Mouse (Mus musculus) myocyte (in vitro differentiated cells): Measurements from ENCODE around the gene Nup188. TPM values are rescaled to one million over a fixed set of nuclear protein-coding genes. Genes with fewer than 3 reads are reported as not detected.

ENCODE experiments used
- H3K27me3 ChIP-seq: one replicate; pipeline ENCODE4 v1.6.1; 2011; ENCODE audit not compliant: control insufficient read depth, insufficient read depth, insufficient read length
- H3K36me3 ChIP-seq: one replicate; pipeline ENCODE4 v1.6.1; 2011; ENCODE audit not compliant: control insufficient read depth, insufficient read depth
- H3K4me2 ChIP-seq: one replicate; pipeline ENCODE4 v1.6.1; 2011; ENCODE audit warnings: low read depth, control low read depth
- H3K4me3 ChIP-seq: one replicate; pipeline ENCODE4 v1.5.1; 2011; ENCODE audit warnings: mild to moderate bottlenecking, control low read depth, moderate library complexity
- H3K79me2 ChIP-seq: one replicate; pipeline ENCODE4 v1.6.1; 2011; ENCODE audit not compliant: control insufficient read depth, insufficient read depth
- H3ac ChIP-seq: one replicate; pipeline ENCODE4 v1.6.1; 2011; ENCODE audit not compliant: control insufficient read depth, insufficient read length
- CEBPB ChIP-seq: IDR thresholded peaks from 2 replicates; pipeline ENCODE4 v1.6.1; 2011; ENCODE audit warnings: mild to moderate bottlenecking, moderate library complexity; ENCODE audit not compliant: poor library complexity, insufficient read depth, severe bottlenecking
- E2F4 ChIP-seq: IDR thresholded peaks from one replicate; pipeline ENCODE4 v1.6.1; 2011; ENCODE audit warnings: mild to moderate bottlenecking, control low read depth, moderate library complexity; ENCODE audit not compliant: insufficient read depth
- MAX ChIP-seq: IDR thresholded peaks from one replicate; pipeline ENCODE4 v1.6.1; 2011; ENCODE audit warnings: low read depth, mild to moderate bottlenecking, control low read depth
- MYOD1 ChIP-seq, 3 experiments: IDR thresholded peaks; one replicate each; pipeline ENCODE4 v1.6.1; 2011; ENCODE audit warnings: control low read depth in 2 of 3, low read depth in 2 of 3, mild to moderate bottlenecking in 2 of 3, moderate library complexity in 1 of 3; ENCODE audit not compliant: insufficient read length in 2 of 3, control insufficient read depth in 1 of 3
- MYOG ChIP-seq, 3 experiments: IDR thresholded peaks; one replicate each; pipeline ENCODE4 v1.6.1; 2011; ENCODE audit warnings: control low read depth in 2 of 3, low read depth in 2 of 3, mild to moderate bottlenecking in 2 of 3; ENCODE audit not compliant: insufficient read length in 2 of 3, control insufficient read depth in 1 of 3, insufficient read depth in 1 of 3
- POLR2A ChIP-seq: IDR thresholded peaks from one replicate; pipeline ENCODE4 v1.6.1; 2011; ENCODE audit warnings: low read depth, mild to moderate bottlenecking, control low read depth, moderate library complexity; ENCODE audit not compliant: insufficient read length
- POLR2AphosphoS2 ChIP-seq: IDR thresholded peaks from one replicate; pipeline ENCODE4 v1.6.1; 2011; ENCODE audit warnings: low read depth, control low read depth; ENCODE audit not compliant: insufficient read length
- REST ChIP-seq: IDR thresholded peaks from one replicate; pipeline ENCODE4 v1.6.1; 2011; ENCODE audit warnings: mild to moderate bottlenecking, control low read depth, moderate library complexity; ENCODE audit not compliant: insufficient read depth, insufficient read length
- SRF ChIP-seq: IDR thresholded peaks from one replicate; pipeline ENCODE4 v1.6.1; 2011; ENCODE audit warnings: low read depth; ENCODE audit not compliant: control insufficient read depth, insufficient read length
- TCF12 ChIP-seq: IDR thresholded peaks from one replicate; pipeline ENCODE4 v1.6.1; 2011; ENCODE audit warnings: mild to moderate bottlenecking, control low read depth; ENCODE audit not compliant: poor library complexity, insufficient read depth, severe bottlenecking
- TCF3 ChIP-seq: IDR thresholded peaks from one replicate; pipeline ENCODE4 v1.6.1; 2011; ENCODE audit warnings: low read depth, control low read depth; ENCODE audit not compliant: insufficient read length
- USF1 ChIP-seq: IDR thresholded peaks from one replicate; pipeline ENCODE4 v1.6.1; 2011; ENCODE audit warnings: low read depth, mild to moderate bottlenecking, control low read depth, moderate library complexity
- polyA plus RNA-seq: library from polyadenylated mRNA; unstranded; fragments of >200 nt; fragmentation: generic; extraction: Trizol; gene quantifications from one replicate; pipeline ENCODE4 v1.2.1, GENCODE M21; 2012; ENCODE audit warnings: missing spikeins

Nup188 gene
- polyA plus RNA-seq, 1 experiment, result 54.0 TPM

DNA sequence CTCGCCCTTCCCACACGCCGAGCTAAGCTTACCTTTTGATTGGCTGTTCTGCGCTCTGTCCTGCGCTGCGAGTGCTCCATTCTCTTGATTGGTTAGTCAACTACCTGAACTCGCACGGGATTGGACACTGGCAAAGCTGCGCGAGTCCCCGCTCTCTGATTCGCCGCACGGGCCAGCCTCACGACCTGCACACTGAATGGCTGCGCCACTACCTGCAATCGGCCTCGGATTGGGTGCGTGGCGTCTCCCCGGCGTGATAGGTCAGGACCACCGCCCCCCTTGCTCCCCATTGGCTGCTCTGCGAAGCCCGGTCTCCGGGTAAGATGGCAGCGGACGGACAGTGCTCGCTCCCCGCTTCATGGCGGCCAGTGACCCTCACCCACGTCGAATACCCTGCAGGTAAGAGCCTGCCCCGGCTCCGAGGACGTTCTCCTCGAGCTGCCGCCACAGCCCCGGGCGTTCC, 105.9 kb downstream of the Nup188 start, which contains the start of gene Dolpp1:
Gene Dolpp1, plus strand, starts transcription at position 141 of the 463 bp plus-strand sequence.
- H3K4me3 ChIP-seq, result peak within 1 kb of the TSS; percentile 55

DNA sequence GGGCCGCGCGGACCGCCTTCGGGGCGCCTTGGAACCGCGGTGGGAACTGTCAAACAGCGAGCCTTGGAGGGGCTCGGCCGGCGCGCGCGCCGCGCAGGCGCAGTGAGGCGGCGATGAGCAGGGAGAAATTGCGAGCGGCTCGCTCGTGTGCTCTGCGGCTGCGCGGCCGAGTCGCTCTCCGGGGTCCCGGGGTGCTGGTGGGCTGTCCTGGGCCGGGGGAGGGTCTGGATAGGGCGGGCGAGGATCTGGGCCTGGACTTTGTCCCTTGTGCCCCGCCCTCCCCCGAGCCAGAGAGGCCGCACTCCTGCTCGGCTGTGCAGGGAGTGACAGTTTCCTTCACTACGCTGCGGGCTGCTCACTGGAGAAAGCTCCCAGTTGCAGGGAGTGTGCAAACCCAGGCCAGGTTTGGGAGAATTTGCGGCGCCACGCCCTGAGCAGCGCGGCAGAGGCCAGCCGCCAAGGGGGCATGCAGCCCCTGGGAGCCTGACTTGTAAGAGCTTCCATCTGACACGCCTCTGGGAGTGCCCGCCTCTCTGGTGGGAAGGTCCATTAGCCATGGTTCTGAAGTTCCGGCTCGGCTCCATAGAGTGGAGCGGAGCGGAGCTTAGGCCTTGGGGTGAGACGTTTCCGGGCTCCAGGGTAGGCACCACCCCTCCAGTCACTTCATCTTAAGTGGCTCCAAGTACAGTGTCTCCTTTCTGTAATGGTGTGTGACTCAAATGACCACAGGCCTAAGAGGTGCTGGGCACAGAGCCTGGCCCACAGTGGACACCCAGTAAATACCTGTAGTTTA, 106.6 kb downstream of the Nup188 start:
- Histone ChIP-seq H3K36me3 (no peaks in the 10 kb centered on the region), H3K4me3 (peak overlapping the region; percentile 55), H3K79me2 (peaks cover 4% of the 10 kb centered on the region), H3K27me3 (no peaks in the 10 kb centered on the region), H3ac (peak overlapping the region; percentile 45), H3K4me2 (peak overlapping the region; percentile 93)
- TF ChIP-seq MAX, result no peak
- no peak for TF ChIP-seq SRF
- no peak for TF ChIP-seq E2F4
- peak; percentile 36 for TF ChIP-seq POLR2A
- no peak for TF ChIP-seq TCF12

More for the DNA sequence above, 105.9 kb downstream of the Nup188 start, which contains the start of gene Dolpp1:
- H3K36me3 ChIP-seq, result no peaks in the 10 kb centered on the region
- peak within 1 kb of the TSS; percentile 93 for H3K4me2 ChIP-seq
- TF ChIP-seq POLR2A (peak; percentile 58), TCF3 (no peak)
- H3K79me2 ChIP-seq, result peaks cover 4% of the 10 kb centered on the region
- H3ac ChIP-seq, result peak within 1 kb of the TSS; percentile 45
- H3K27me3 ChIP-seq, result no peaks in the 10 kb centered on the region

DNA sequence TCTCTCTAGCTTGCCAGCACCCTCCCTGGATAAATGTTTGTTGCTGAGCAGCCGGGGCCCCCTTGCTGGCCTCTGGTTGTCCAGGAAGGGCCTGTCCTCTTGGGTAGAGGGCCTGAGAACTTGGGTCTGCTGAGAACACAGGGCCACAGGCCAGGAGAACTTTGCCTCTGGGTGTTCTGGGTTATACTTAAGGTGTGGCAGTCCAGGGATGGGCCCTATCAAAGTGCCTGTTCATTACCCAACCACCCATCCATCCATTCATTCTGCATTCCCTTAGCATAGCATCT, 107.1 kb downstream of the Nup188 start:
- Histone ChIP-seq H3K4me2 (peak overlapping the region; percentile 93), H3K36me3 (no peaks in the 10 kb centered on the region), H3K79me2 (peaks cover 4% of the 10 kb centered on the region), H3ac (peak overlapping the region; percentile 45), H3K27me3 (no peaks in the 10 kb centered on the region), H3K4me3 (peak overlapping the region; percentile 55)
- TF ChIP-seq CEBPB, result no peak
- no peak for TF ChIP-seq TCF12
- no peak for TF ChIP-seq MAX
- TF ChIP-seq POLR2A, result no peak
- no peak for TF ChIP-seq MYOD1 (IDR thresholded peaks at IDR 0.05; ENCODE audit: control insufficient read depth in 1 of 3, insufficient read length in 2 of 3, low read depth in 2 of 3)
- no peak for TF ChIP-seq E2F4
- TF ChIP-seq REST, result no peak
- no peak for TF ChIP-seq USF1
- no peak for TF ChIP-seq SRF
- no peak for TF ChIP-seq MYOG (IDR thresholded peaks at IDR 0.05; ENCODE audit: control insufficient read depth in 1 of 3, insufficient read depth in 1 of 3, insufficient read length in 2 of 3, low read depth in 2 of 3)
- no peak for TF ChIP-seq POLR2AphosphoS2
- no peak for TF ChIP-seq TCF3

Other genes starting within 250 kb of the Nup188 start
- gene Wdr34, start 237.5 kb upstream of the Nup188 start, polyA plus RNA-seq, result 21.6 TPM
- 118 TPM for gene Set, start 229.0 kb upstream of the Nup188 start, polyA plus RNA-seq
- 4.3 TPM for gene Pkn3, start 208.7 kb upstream of the Nup188 start, polyA plus RNA-seq
- gene Zdhhc12, start 192.7 kb upstream of the Nup188 start, polyA plus RNA-seq, result 20.8 TPM
- gene Zer1, start 161.8 kb upstream of the Nup188 start, polyA plus RNA-seq, result 13.1 TPM
- 25.8 TPM for gene Tbc1d13, start 152.7 kb upstream of the Nup188 start, polyA plus RNA-seq
- 17.6 TPM for gene Endog, start 114.9 kb upstream of the Nup188 start, polyA plus RNA-seq
- gene Spout1, start 107.9 kb upstream of the Nup188 start, polyA plus RNA-seq, result 28.7 TPM
- gene Kyat1, start 80.5 kb upstream of the Nup188 start, polyA plus RNA-seq, result 11.3 TPM
- gene Lrrc8a, start 48.7 kb upstream of the Nup188 start, polyA plus RNA-seq, result 22.6 TPM
- 0.55 TPM for gene Gm28035, start 45.8 kb upstream of the Nup188 start, polyA plus RNA-seq
- 14.7 TPM for gene Phyhd1, start 20.2 kb upstream of the Nup188 start, polyA plus RNA-seq
- gene Gm28038, start 5.4 kb upstream of the Nup188 start, polyA plus RNA-seq, result not detected
- 28.3 TPM for gene Dolk, start 63 bp upstream of the Nup188 start, polyA plus RNA-seq
- gene Sh3glb2, start 72.9 kb downstream of the Nup188 start, polyA plus RNA-seq, result 73.7 TPM
- gene Miga2, start 77.8 kb downstream of the Nup188 start, polyA plus RNA-seq, result 13.6 TPM
- gene Dolpp1, start 105.9 kb downstream of the Nup188 start, polyA plus RNA-seq, result 15.7 TPM
- 42.2 TPM for gene Crat, start 129.4 kb downstream of the Nup188 start, polyA plus RNA-seq
- 151 TPM for gene Ptpa, start 129.6 kb downstream of the Nup188 start, polyA plus RNA-seq
- 20.5 TPM for gene Ier5l, start 187.8 kb downstream of the Nup188 start, polyA plus RNA-seq